Mouse (Mus musculus): ENCODE measurements around the gene Gm7971.
"Not testable (repeated sequence)": the region's sequence is repeated elsewhere in the genome, so short reads cannot be mapped to it uniquely, and the experiment has no call there.

The Gm7971 gene

GRCm38 (mm10) chr5:95594775-95595174 is at the start of gene Gm7971:
Gene Gm7971, minus strand, starts transcription at chr5:95594875.
- DNase-seq (ENCODE audit: low read depth in 1 of 2, low spot score in 2 of 2) = not testable (repeated sequence)
